ENCODE assay signal across 20 mouse cellular contexts in the genomic region with DNA sequence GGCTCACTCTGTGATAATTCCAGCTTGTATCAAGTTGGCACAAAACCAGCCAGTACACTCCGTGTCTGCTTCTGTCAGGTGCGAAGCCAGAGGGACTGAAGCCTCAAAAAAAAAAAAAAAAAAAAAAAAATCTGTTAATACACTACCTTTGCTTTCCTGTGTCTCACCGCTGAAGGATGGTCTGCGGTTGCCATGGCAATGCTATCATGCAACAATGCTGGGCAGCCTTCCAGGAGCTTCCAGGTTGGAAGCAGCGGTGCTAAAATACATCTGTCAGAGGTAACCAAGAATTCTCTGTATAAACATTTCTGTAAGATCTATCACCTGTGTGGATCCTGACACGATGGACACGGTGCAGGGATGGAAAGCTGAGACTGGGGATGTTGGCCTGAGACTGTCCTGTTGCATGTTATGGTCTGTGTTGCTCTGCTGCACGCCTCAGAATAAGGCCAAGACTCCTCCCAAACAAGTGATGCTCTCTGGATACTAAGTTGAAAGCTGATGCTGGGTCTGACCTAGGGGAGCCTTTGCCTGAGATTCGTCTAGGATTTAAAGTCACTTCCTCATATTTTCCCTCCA.
DNase-seq lines count a peak whose midpoint lies in the region; ATAC-seq lines count a peak whose summit lies in the region.
"Had no signal": no experiment of that assay in that cellular context is flagged by ENCODE, and none has a peak within 500 bp of the region (broad histone marks: within the 10 kb centered on the region; RNA-seq: fewer than 3 reads in every experiment).

No protein-coding gene starts in this region.

- 56% methylated on average over 9 of the region's 9 CpGs for WGBS in hindbrain, embryonic 15.5 days
- 76% methylated on average over 9 of the region's 9 CpGs for WGBS in hindbrain, embryonic 12.5 days
- WGBS in midbrain, embryonic 14.5 days, result 70% methylated on average over 9 of the region's 9 CpGs

- H3K27ac ChIP-seq in hindbrain, embryonic 15.5 days (replicated peaks), result peak overlapping the region; percentile 23
- H3K27ac ChIP-seq in hindbrain, embryonic 12.5 days, result no peak overlapping the region
- peak overlapping the region; percentile 43 for H3K27ac ChIP-seq in midbrain, embryonic 14.5 days (replicated peaks; ENCODE audit: low read depth, low read length)
- H3K27ac ChIP-seq: limb, embryonic 13.5 days; stomach, embryonic 15.5 days had no signal

- 0 out of 2 replicates have a peak, but pooled peaks cover 4% of the 10 kb centered on the region for H3K4me1 ChIP-seq in hindbrain, embryonic 15.5 days (replicated peaks)
- no peaks in the 10 kb centered on the region for H3K4me1 ChIP-seq in hindbrain, embryonic 12.5 days
- H3K4me1 ChIP-seq in midbrain, embryonic 14.5 days (ENCODE audit: control insufficient read depth, insufficient read depth, low read length), result no peaks in the 10 kb centered on the region
- H3K4me1 ChIP-seq: heart, embryonic 12.5 days; stomach, embryonic 15.5 days had no signal

- H3K9me3 ChIP-seq in hindbrain, embryonic 15.5 days, result no peaks in the 10 kb centered on the region
- no peaks in the 10 kb centered on the region for H3K9me3 ChIP-seq in hindbrain, embryonic 12.5 days (replicated peaks)
- H3K9me3 ChIP-seq in midbrain, embryonic 14.5 days (ENCODE audit: control insufficient read depth, low read length), result no peaks in the 10 kb centered on the region
- H3K9me3 ChIP-seq: heart, embryonic 12.5 days; limb, embryonic 13.5 days; stomach, embryonic 15.5 days had no signal

- H3K36me3 ChIP-seq in hindbrain, embryonic 15.5 days, result no peaks in the 10 kb centered on the region
- H3K36me3 ChIP-seq in hindbrain, embryonic 12.5 days, result no peaks in the 10 kb centered on the region
- H3K36me3 ChIP-seq in midbrain, embryonic 14.5 days (ENCODE audit: control insufficient read depth, insufficient read depth, low read length), result no peaks in the 10 kb centered on the region
- H3K36me3 ChIP-seq: heart, embryonic 12.5 days; limb, embryonic 13.5 days; stomach, embryonic 15.5 days had no signal

- ATAC-seq in hindbrain, embryonic 15.5 days (ENCODE audit: low FRiP score, low read depth), result peak; percentile 62; the same call in 1 of the 2 replicates
- no peak for ATAC-seq in hindbrain, embryonic 12.5 days (ENCODE audit: low FRiP score)
- peak; percentile 14; the same call in 1 of the 2 replicates for ATAC-seq in midbrain, embryonic 14.5 days (ENCODE audit: low FRiP score, low TSS enrichment)
- no peak for ATAC-seq in inflammation-experienced regulatory T-cells, adult 6 months
- ATAC-seq: CD4-positive, CD25-positive, alpha-beta regulatory T cell, adult 4 months; liver, postnatal 0 days had no signal

- H3K4me3 ChIP-seq in hindbrain, embryonic 15.5 days, result no peak overlapping the region
- H3K4me3 ChIP-seq in hindbrain, embryonic 12.5 days, result no peak overlapping the region
- H3K4me3 ChIP-seq in midbrain, embryonic 14.5 days (replicated peaks; ENCODE audit: low read depth, low read length), result no peak overlapping the region
- H3K4me3 ChIP-seq: erythroblast, embryonic 14.5 days; heart, embryonic 12.5 days; limb, embryonic 13.5 days; stomach, embryonic 15.5 days had no signal

- H3K4me2 ChIP-seq in hindbrain, embryonic 15.5 days, result no peak overlapping the region
- H3K4me2 ChIP-seq in hindbrain, embryonic 12.5 days (replicated peaks), result no peak overlapping the region
- H3K4me2 ChIP-seq in midbrain, embryonic 14.5 days (ENCODE audit: low read length), result no peak overlapping the region
- H3K4me2 ChIP-seq: heart, embryonic 12.5 days; limb, embryonic 13.5 days; stomach, embryonic 15.5 days had no signal

- no peaks in the 10 kb centered on the region for H3K27me3 ChIP-seq in hindbrain, embryonic 15.5 days
- no peaks in the 10 kb centered on the region for H3K27me3 ChIP-seq in hindbrain, embryonic 12.5 days
- no peaks in the 10 kb centered on the region for H3K27me3 ChIP-seq in midbrain, embryonic 14.5 days (ENCODE audit: control insufficient read depth, insufficient read depth, low read length)
- H3K27me3 ChIP-seq: heart, embryonic 12.5 days; limb, embryonic 13.5 days; stomach, embryonic 15.5 days had no signal

- peak; percentile 15 for DNase-seq in retina, postnatal 1 day
- DNase-seq in retina, embryonic 14.5 days (ENCODE audit: low spot score), result no peak
- peak; percentile 54 for DNase-seq in brain, embryonic 18.5 days (ENCODE audit: low read depth, low spot score)
- DNase-seq in midbrain, embryonic 14.5 days, result peak; percentile 85
- DNase-seq in adrenal gland, adult 18-20 months (ENCODE audit: low spot score in 2 of 2), result no peak
- DNase-seq: adrenal gland, postnatal 10 days; gastrocnemius, postnatal 36 days; heart, postnatal 36 days; kidney, adult 2 months; kidney, postnatal 36 days; liver, postnatal 0 days; lung, postnatal 4 days had no signal

- no peak overlapping the region for H3K9ac ChIP-seq in hindbrain, embryonic 15.5 days
- no peak overlapping the region for H3K9ac ChIP-seq in hindbrain, embryonic 12.5 days
- H3K9ac ChIP-seq in midbrain, embryonic 14.5 days (replicated peaks; ENCODE audit: low read length), result no peak overlapping the region
- H3K9ac ChIP-seq: heart, embryonic 12.5 days; limb, embryonic 13.5 days; liver, postnatal 0 days; stomach, embryonic 15.5 days had no signal

Comparison
In these comparisons a context has a peak if more than half of its experiments do, and no peak if none do; other contexts are left out.
1. ATAC-seq: peak in hindbrain, embryonic 15.5 days (single experiment) and midbrain, embryonic 14.5 days (single experiment); none in hindbrain, embryonic 12.5 days (single experiment) and inflammation-experienced regulatory T-cells, adult 6 months (single experiment).
2. DNase-seq: peak in retina, postnatal 1 day (single experiment), brain, embryonic 18.5 days (single experiment) and midbrain, embryonic 14.5 days (single experiment); none in retina, embryonic 14.5 days (single experiment) and adrenal gland, adult 18-20 months (0 of 2).